In genomic region chr10:94551511-94551910, GRCm38 (mm10) we compare ENCODE assay signal across 21 mouse cellular contexts.
DNase-seq lines count a peak whose midpoint lies in the region; ATAC-seq and TF ChIP-seq lines count a peak whose summit lies in the region.
"Had no signal": no experiment of that assay in that cellular context is flagged by ENCODE, and none has a peak within 500 bp of the region (broad histone marks: within the 10 kb centered on the region; RNA-seq: fewer than 3 reads in every experiment).

No protein-coding gene starts in this region.

- peaks cover 33% of the 10 kb centered on the region for H3K4me1 ChIP-seq in embryonic fibroblast, embryonic 13.5 days (ENCODE audit: control insufficient read depth, insufficient read depth, low read length)
- H3K4me1 ChIP-seq in small intestine, adult 2 months (ENCODE audit: control insufficient read depth, insufficient read depth, insufficient read length, low read length) = peaks cover 20% of the 10 kb centered on the region
- no peaks in the 10 kb centered on the region for H3K4me1 ChIP-seq in midbrain, embryonic 14.5 days (ENCODE audit: control insufficient read depth, insufficient read depth, low read length)

- no peaks in the 10 kb centered on the region for H3K9me3 ChIP-seq in midbrain, embryonic 14.5 days (ENCODE audit: control insufficient read depth, low read length)
- H3K9me3 ChIP-seq: embryonic facial prominence, embryonic 12.5 days; G1E; heart, embryonic 15.5 days; limb, embryonic 12.5 days; liver, embryonic 12.5 days had no signal

- H3K36me3 ChIP-seq in small intestine, adult 2 months (ENCODE audit: control insufficient read depth, insufficient read depth, low read length) = 0 out of 2 replicates have a peak, but pooled peaks cover 2% of the 10 kb centered on the region
- no peaks in the 10 kb centered on the region for H3K36me3 ChIP-seq in midbrain, embryonic 14.5 days (ENCODE audit: control insufficient read depth, insufficient read depth, low read length)
- H3K36me3 ChIP-seq: embryonic facial prominence, embryonic 12.5 days; heart, embryonic 15.5 days; limb, embryonic 12.5 days; liver, embryonic 12.5 days had no signal

- no peak for DNase-seq in left cerebral cortex, adult 2 months (ENCODE audit: extremely low spot score in 1 of 2, low spot score in 2 of 2)
- DNase-seq in left cerebral cortex, adult 8-10 months (ENCODE audit: low spot score in 2 of 2) = no peak
- peak; percentile 29 for DNase-seq in T-cell, adult 2 months (ENCODE audit: low spot score)
- DNase-seq in midbrain, embryonic 14.5 days = no peak
- no peak for DNase-seq in right cerebral cortex, postnatal 36 days (ENCODE audit: low spot score in 2 of 2)
- no peak for DNase-seq in cerebellum, adult 11-12 months
- DNase-seq: cerebellum, adult 9-10 months; kidney, adult 9 months; lung, adult 2 months; retina, postnatal 1 day; right cerebral cortex, postnatal 4 days; thymus, adult 18-20 months had no signal

- no peak for TF ChIP-seq CTCF in left cerebral cortex, adult 2 months (IDR thresholded peaks at IDR 0.05)
- no peak for TF ChIP-seq CTCF in embryonic fibroblast, embryonic 13.5 days (IDR thresholded peaks at IDR 0.05; ENCODE audit: borderline replicate concordance, insufficient read depth, low read length)
- no peak for TF ChIP-seq CTCF in small intestine, adult 2 months (IDR thresholded peaks at IDR 0.05; ENCODE audit: extremely low read depth, insufficient read length, insufficient replicate concordance, low read depth, low read length)

- 43% methylated on average over 6 of the region's 6 CpGs for WGBS in small intestine, adult 2 months
- 92% methylated on average over 6 of the region's 6 CpGs for WGBS in midbrain, embryonic 14.5 days

- no peak overlapping the region for H3K9ac ChIP-seq in midbrain, embryonic 14.5 days (replicated peaks; ENCODE audit: low read length)
- H3K9ac ChIP-seq: embryonic facial prominence, embryonic 12.5 days; heart, embryonic 15.5 days; limb, embryonic 12.5 days; liver, embryonic 12.5 days had no signal

- ATAC-seq in midbrain, embryonic 14.5 days (ENCODE audit: low FRiP score, low TSS enrichment) = no peak
- ATAC-seq: forebrain, embryonic 14.5 days; liver, embryonic 12.5 days; midbrain, embryonic 16.5 days had no signal

- peak overlapping the region; percentile 76; the same call in 1 of the 2 replicates for H3K27ac ChIP-seq in left cerebral cortex, adult 2 months
- peak overlapping the region; percentile 43; the same call in 1 of the 2 replicates for H3K27ac ChIP-seq in embryonic fibroblast, embryonic 13.5 days (ENCODE audit: insufficient read depth, low read length)
- peak overlapping the region; percentile 81 for H3K27ac ChIP-seq in small intestine, adult 2 months (ENCODE audit: insufficient read depth, low read depth, low read length)
- H3K27ac ChIP-seq in midbrain, embryonic 14.5 days (replicated peaks; ENCODE audit: low read depth, low read length) = no peak overlapping the region
- H3K27ac ChIP-seq: embryonic facial prominence, embryonic 12.5 days; limb, embryonic 12.5 days; liver, embryonic 12.5 days had no signal

- no peaks in the 10 kb centered on the region for H3K27me3 ChIP-seq in small intestine, adult 2 months (ENCODE audit: control insufficient read depth, insufficient read depth, low read length)
- no peaks in the 10 kb centered on the region for H3K27me3 ChIP-seq in midbrain, embryonic 14.5 days (ENCODE audit: control insufficient read depth, insufficient read depth, low read length)
- H3K27me3 ChIP-seq: embryonic facial prominence, embryonic 12.5 days; heart, embryonic 15.5 days; limb, embryonic 12.5 days; liver, embryonic 12.5 days had no signal

- H3K4me2 ChIP-seq in midbrain, embryonic 14.5 days (ENCODE audit: low read length) = no peak overlapping the region
- H3K4me2 ChIP-seq: embryonic facial prominence, embryonic 12.5 days; heart, embryonic 15.5 days; limb, embryonic 12.5 days; liver, embryonic 12.5 days had no signal

- no peak for TF ChIP-seq POLR2A in embryonic fibroblast, embryonic 13.5 days (IDR thresholded peaks at IDR 0.05; ENCODE audit: low read depth, low read length)
- TF ChIP-seq POLR2A in small intestine, adult 2 months (IDR thresholded peaks at IDR 0.05; ENCODE audit: low read depth, low read length) = no peak; the same call in 1 of the 2 replicates

- intact Hi-C loops in left cerebral cortex, adult 2 months (cut with DNase I) = no loop called here

- H3K4me3 ChIP-seq in left cerebral cortex, adult 2 months = peak overlapping the region; percentile 14; the same call in 1 of the 2 replicates
- no peak overlapping the region for H3K4me3 ChIP-seq in embryonic fibroblast, embryonic 13.5 days (ENCODE audit: insufficient read depth, low read length)
- H3K4me3 ChIP-seq in small intestine, adult 2 months (ENCODE audit: low read depth, low read length) = peak overlapping the region; percentile 52
- no peak overlapping the region for H3K4me3 ChIP-seq in midbrain, embryonic 14.5 days (replicated peaks; ENCODE audit: low read depth, low read length)
- H3K4me3 ChIP-seq: embryonic facial prominence, embryonic 12.5 days; heart, embryonic 15.5 days; limb, embryonic 12.5 days; liver, embryonic 12.5 days had no signal

Comparison
In these comparisons a context has a peak if more than half of its experiments do, and no peak if none do; other contexts are left out.
1. H3K4me3 ChIP-seq: peak in left cerebral cortex, adult 2 months (single experiment) and small intestine, adult 2 months (single experiment); none in embryonic fibroblast, embryonic 13.5 days (single experiment) and midbrain, embryonic 14.5 days (single experiment).